Mouse (Mus musculus) intestine, postnatal 0 days (tissue): ENCODE data around the gene Spocd1. TPM values are rescaled to one million over a fixed set of nuclear protein-coding genes. Genes with fewer than 3 reads are reported as not detected.
A peak's percentile ranks its signal among the peaks of the same experiment; 100 is the strongest.

Experiments used
- ATAC-seq: fragments of 200-750 bp; cut with Nextera tagmentation; 2 replicates; pipeline ENCODE4 v1.8.0; 2017; ENCODE audit warnings: mild to moderate bottlenecking, moderate TSS enrichment, moderate library complexity
- H3K27ac ChIP-seq: fragments of 300-500 bp; sonication (generic); 2 replicates; pipeline ENCODE4 v1.5.1; 2014; ENCODE audit warnings: mild to moderate bottlenecking, low read depth, low read length, moderate library complexity
- H3K27me3 ChIP-seq: fragments of 300-500 bp; sonication (generic); replicated peaks from 2 replicates; pipeline ENCODE4 v1.6.1; 2014; ENCODE audit warnings: low read length, mixed read lengths; ENCODE audit not compliant: control insufficient read depth, insufficient read depth
- H3K36me3 ChIP-seq: fragments of 300-500 bp; sonication (generic); 2 replicates; pipeline ENCODE4 v1.6.1; 2014; ENCODE audit warnings: mild to moderate bottlenecking, moderate library complexity; ENCODE audit not compliant: control insufficient read depth, insufficient read depth
- H3K4me1 ChIP-seq: fragments of 300-500 bp; sonication (generic); replicated peaks from 2 replicates; pipeline ENCODE4 v1.6.1; 2014; ENCODE audit warnings: antibody characterized with exemption, low read length, mixed read lengths; ENCODE audit not compliant: control insufficient read depth, insufficient read depth
- H3K4me2 ChIP-seq: fragments of 300-500 bp; sonication (generic); replicated peaks from 2 replicates; pipeline ENCODE4 v1.6.1; 2014; ENCODE audit warnings: low read depth, mild to moderate bottlenecking, moderate library complexity
- H3K4me3 ChIP-seq: fragments of 300-500 bp; sonication (generic); 2 replicates; pipeline ENCODE4 v1.5.1; 2014; ENCODE audit warnings: low read depth, low read length
- H3K9ac ChIP-seq: fragments of 300-500 bp; sonication (generic); 2 replicates; pipeline ENCODE4 v1.6.1; 2014; ENCODE audit warnings: mild to moderate bottlenecking, low read depth, low read length
- H3K9me3 ChIP-seq: fragments of 300-500 bp; sonication (generic); 2 replicates; pipeline ENCODE4 v1.6.1; 2016; ENCODE audit warnings: mixed run types; ENCODE audit not compliant: control insufficient read depth
- CTCF ChIP-seq: sonication (generic); IDR thresholded peaks from 2 replicates; pipeline ENCODE4 v1.5.1; 2016; ENCODE audit warnings: low read depth, mild to moderate bottlenecking, control low read depth, antibody characterized with exemption, moderate library complexity
- WGBS: fragments of 180-500 bp; shearing (Covaris S2); extraction: QIAGEN DNeasy Blood & Tissue Kit; methylation state at CpG from one replicate; pipeline ENCODE4 v1.1.7; 2014; 5-methylcytosine and 5-hydroxymethylcytosine counted together
- polyA plus RNA-seq: library from polyadenylated mRNA; unstranded; fragments of >200 nt; fragmentation: Nextera tagmentation; extraction: Ambion mirVana; gene quantifications from 2 replicates; pipeline ENCODE4 v1.2.1, GENCODE M21; 2015

Spocd1 gene
- polyA plus RNA-seq, 1 experiment from 2014 or later: not detected

DNA sequence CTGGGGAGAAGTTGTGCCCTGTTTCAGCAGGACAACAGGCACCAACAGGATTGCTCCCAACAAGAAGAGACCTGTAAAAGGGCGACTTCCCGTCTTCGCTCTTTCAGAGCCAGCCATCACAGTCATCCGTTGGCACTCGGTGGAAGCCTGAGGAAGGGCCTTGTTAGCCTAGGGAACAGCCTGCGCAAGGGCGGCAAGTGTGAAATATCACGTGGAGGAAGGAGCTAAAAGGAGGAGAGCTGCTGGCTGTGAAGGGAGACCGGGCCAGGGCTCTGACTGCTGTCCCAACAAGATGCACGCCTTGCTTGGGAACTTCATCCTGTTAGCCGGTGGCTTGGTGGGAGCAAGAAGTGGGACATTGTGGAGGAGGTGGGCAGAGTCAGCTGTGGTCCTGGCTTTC is 69.1 kb downstream of the Spocd1 start:
- no peak overlapping the region for H3K4me2 ChIP-seq
- H3K27me3 ChIP-seq: no peaks in the 10 kb centered on the region; the same call in 1 of the 2 replicates
- H3K9me3 ChIP-seq: no peaks in the 10 kb centered on the region
- H3K4me3 ChIP-seq: no peak overlapping the region
- TF ChIP-seq CTCF: no peak
- WGBS: 57% methylated on average over 11 of the region's 11 CpGs
- no peaks in the 10 kb centered on the region for H3K4me1 ChIP-seq
- no peak overlapping the region for H3K9ac ChIP-seq
- H3K27ac ChIP-seq: no peak overlapping the region
- no peak for ATAC-seq
- H3K36me3 ChIP-seq: no peaks in the 10 kb centered on the region

DNA sequence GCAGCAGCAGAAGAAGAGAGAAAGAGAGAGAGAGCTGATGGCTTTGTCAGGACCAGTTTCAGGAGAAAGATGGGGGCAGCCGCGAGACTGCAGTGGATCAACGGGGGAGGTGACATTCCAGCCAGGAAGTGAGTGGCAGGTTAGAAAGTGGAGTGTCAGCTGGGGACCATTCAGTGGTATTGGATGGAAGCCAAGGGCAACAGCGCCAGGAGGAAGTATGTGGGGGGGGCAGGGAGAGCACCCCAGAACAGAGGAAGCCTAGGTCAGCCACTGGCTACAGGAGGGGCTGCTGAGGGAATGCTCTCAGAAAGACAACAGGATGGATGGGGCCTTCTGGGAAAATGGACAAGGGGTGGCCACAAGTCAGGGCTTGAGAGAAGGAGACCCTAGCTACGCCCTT is 72.7 kb downstream of the Spocd1 start:
- Histone ChIP-seq H3K27ac (no peak overlapping the region), H3K4me3 (no peak overlapping the region), H3K9me3 (no peaks in the 10 kb centered on the region), H3K4me1 (no peaks in the 10 kb centered on the region), H3K27me3 (peaks cover 7% of the 10 kb centered on the region; the same call in 1 of the 2 replicates), H3K36me3 (no peaks in the 10 kb centered on the region), H3K4me2 (no peak overlapping the region), H3K9ac (no peak overlapping the region)
- TF ChIP-seq CTCF: 0 out of 2 replicates have a peak, but pooled peaks have one; percentile 4
- no peak for ATAC-seq
- WGBS: 30% methylated on average over 5 of the region's 5 CpGs

DNA sequence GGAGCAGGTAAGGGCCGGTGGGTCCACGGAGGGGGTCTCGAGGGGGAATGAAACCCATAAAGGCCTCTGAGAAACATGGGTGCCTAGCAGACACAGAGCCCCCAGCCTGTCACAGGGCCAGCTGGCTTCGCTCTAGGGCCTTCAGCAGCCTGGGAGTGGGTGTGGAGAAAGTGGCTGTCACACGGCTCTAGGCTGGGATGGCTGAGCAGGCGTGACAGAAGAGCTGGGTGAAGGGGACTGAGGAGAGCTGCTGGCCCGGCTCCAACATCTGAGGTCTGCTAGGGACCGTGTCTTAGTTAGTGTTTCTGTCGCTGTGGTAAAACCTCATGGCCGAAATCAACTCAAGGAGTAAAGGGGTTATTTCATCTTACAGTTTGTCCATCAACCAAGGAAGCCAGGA is 73.1 kb downstream of the Spocd1 start:
- no peak overlapping the region for H3K9ac ChIP-seq
- no peak for TF ChIP-seq CTCF
- H3K36me3 ChIP-seq: no peaks in the 10 kb centered on the region
- H3K4me2 ChIP-seq: no peak overlapping the region
- no peaks in the 10 kb centered on the region for H3K9me3 ChIP-seq
- peaks cover 8% of the 10 kb centered on the region for H3K27me3 ChIP-seq
- no peak overlapping the region for H3K27ac ChIP-seq
- ATAC-seq: no peak
- no peaks in the 10 kb centered on the region for H3K4me1 ChIP-seq
- H3K4me3 ChIP-seq: no peak overlapping the region
- WGBS: 66% methylated on average over 10 of the region's 10 CpGs

DNA sequence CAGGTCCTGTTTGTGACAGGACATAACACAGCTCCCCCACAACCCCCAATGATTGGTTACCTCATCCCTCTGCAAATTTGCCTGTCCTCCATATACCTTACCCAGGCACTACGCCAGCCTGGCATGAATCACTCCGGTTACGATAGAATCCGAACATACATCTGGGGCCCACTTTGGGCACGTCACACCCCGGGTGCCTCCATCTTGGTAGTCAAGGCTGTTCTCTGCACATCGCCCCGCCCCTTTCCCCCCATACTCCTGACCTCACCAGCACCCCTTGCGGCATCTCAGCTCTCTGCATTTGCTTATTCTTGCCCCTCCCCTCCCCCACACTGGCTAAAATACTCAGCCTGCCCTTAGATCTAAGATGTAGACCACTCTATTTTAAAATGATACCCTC is 76.5 kb downstream of the Spocd1 start:
- Histone ChIP-seq H3K4me1 (no peaks in the 10 kb centered on the region), H3K27ac (no peak overlapping the region), H3K4me3 (no peak overlapping the region), H3K9ac (no peak overlapping the region), H3K27me3 (peaks cover 13% of the 10 kb centered on the region; the same call in 1 of the 2 replicates), H3K36me3 (no peaks in the 10 kb centered on the region), H3K4me2 (no peak overlapping the region), H3K9me3 (no peaks in the 10 kb centered on the region)
- ATAC-seq: no peak
- peak; percentile 38; the same call in 1 of the 2 replicates for TF ChIP-seq CTCF
- 59% methylated on average over 9 of the region's 9 CpGs for WGBS

DNA sequence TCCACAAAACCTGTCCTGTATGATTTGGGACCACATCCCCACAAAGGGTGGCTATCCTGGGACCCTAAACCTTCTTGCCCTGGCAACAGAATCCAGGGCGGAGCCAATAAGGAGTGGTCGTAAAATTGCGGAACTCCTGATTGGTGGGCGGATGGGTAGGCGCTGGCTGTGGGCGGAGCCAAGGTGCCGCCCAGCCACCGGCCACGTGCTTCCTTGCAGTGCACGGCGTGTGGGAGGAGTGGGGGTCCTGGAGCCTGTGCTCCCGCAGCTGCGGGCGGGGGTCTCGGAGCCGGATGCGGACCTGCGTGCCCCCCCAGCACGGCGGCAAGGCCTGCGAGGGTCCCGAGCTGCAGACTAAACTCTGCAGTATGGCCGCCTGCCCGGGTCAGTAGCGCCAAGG is 77.5 kb downstream of the Spocd1 start:
- H3K36me3 ChIP-seq: no peaks in the 10 kb centered on the region
- no peak overlapping the region for H3K9ac ChIP-seq
- H3K27me3 ChIP-seq: peaks cover 13% of the 10 kb centered on the region; the same call in 1 of the 2 replicates
- no peak overlapping the region for H3K27ac ChIP-seq
- H3K9me3 ChIP-seq: no peaks in the 10 kb centered on the region
- no peak overlapping the region; the same call in 1 of the 2 replicates for H3K4me3 ChIP-seq
- no peaks in the 10 kb centered on the region for H3K4me1 ChIP-seq
- no peak for ATAC-seq
- no peak for TF ChIP-seq CTCF
- whole genome bisulfite sequencing: 11% methylated on average over 25 of the region's 25 CpGs
- H3K4me2 ChIP-seq: peak overlapping the region; percentile 45

Other genes with a start within 250 kb of the Spocd1 start
- gene Tmem39b, start 232.4 kb upstream of the Spocd1 start, polyA plus RNA-seq: 4.0 and 4.6 TPM in 2 replicates
- gene Khdrbs1, start 186.9 kb upstream of the Spocd1 start, polyA plus RNA-seq: 33.9 and 40.0 TPM in 2 replicates
- gene Ptp4a2, start 118.0 kb upstream of the Spocd1 start, polyA plus RNA-seq: 321 and 331 TPM in 2 replicates
- gene Adgrb2, start 55.6 kb downstream of the Spocd1 start, polyA plus RNA-seq: 0.43 and 0.70 TPM in 2 replicates
- 23.1 and 25.6 TPM in 2 replicates for gene Col16a1, start 118.6 kb downstream of the Spocd1 start, polyA plus RNA-seq
- 72.7 and 73.4 TPM in 2 replicates for gene Pef1, start 173.3 kb downstream of the Spocd1 start, polyA plus RNA-seq
- 0.81 and 0.91 TPM in 2 replicates for gene Hcrtr1, start 210.1 kb downstream of the Spocd1 start, polyA plus RNA-seq
- gene Tinagl1, start 245.9 kb downstream of the Spocd1 start, polyA plus RNA-seq: 87.2 and 88.8 TPM in 2 replicates